Mouse (Mus musculus) kidney, embryonic 16.5 days (tissue): ENCODE measurements around the gene Asap2. TPM values are rescaled to one million over a fixed set of nuclear protein-coding genes. Genes with fewer than 3 reads are reported as not detected.

Source experiments
- ATAC-seq: fragments of 200-750 bp; cut with Nextera tagmentation; 2 replicates; pipeline ENCODE4 v1.8.0; 2017; ENCODE audit warnings: moderate TSS enrichment; ENCODE audit not compliant: low FRiP score, low TSS enrichment
- H3K27ac ChIP-seq: fragments of 300-500 bp; sonication (generic); 2 replicates; pipeline ENCODE4 v1.5.1; 2014; ENCODE audit warnings: low read length
- H3K27me3 ChIP-seq: fragments of 300-500 bp; sonication (generic); 2 replicates; pipeline ENCODE4 v1.6.1; 2014; ENCODE audit warnings: low read length, control low read depth, mixed read lengths; ENCODE audit not compliant: insufficient read depth
- H3K36me3 ChIP-seq: fragments of 300-500 bp; sonication (generic); 2 replicates; pipeline ENCODE4 v1.6.1; 2014; ENCODE audit warnings: low read length, control low read depth, mixed read lengths; ENCODE audit not compliant: insufficient read depth
- H3K4me1 ChIP-seq: fragments of 300-500 bp; sonication (generic); 2 replicates; pipeline ENCODE4 v1.6.1; 2014; ENCODE audit warnings: low read length, control low read depth, mixed read lengths; ENCODE audit not compliant: insufficient read depth
- H3K4me2 ChIP-seq: fragments of 300-500 bp; sonication (generic); replicated peaks from 2 replicates; pipeline ENCODE4 v1.6.1; 2014; ENCODE audit warnings: low read depth, low read length
- H3K4me3 ChIP-seq: fragments of 300-500 bp; sonication (generic); 2 replicates; pipeline ENCODE4 v1.5.1; 2014; ENCODE audit warnings: mild to moderate bottlenecking, low read length
- H3K9ac ChIP-seq: fragments of 300-500 bp; sonication (generic); replicated peaks from 2 replicates; pipeline ENCODE4 v1.6.1; 2014; ENCODE audit warnings: low read length
- H3K9me3 ChIP-seq: fragments of 300-500 bp; sonication (generic); 2 replicates; pipeline ENCODE4 v1.6.1; 2016; ENCODE audit warnings: low read length, control low read depth
- WGBS: fragments of 180-500 bp; shearing (Covaris S2); extraction: QIAGEN DNeasy Blood & Tissue Kit; methylation state at CpG from one replicate; pipeline ENCODE4 v1.1.7; 2014; 5-methylcytosine and 5-hydroxymethylcytosine counted together
- polyA plus RNA-seq: library from polyadenylated mRNA; unstranded; fragments of >200 nt; fragmentation: Nextera tagmentation; extraction: Ambion mirVana; gene quantifications from 2 replicates; pipeline ENCODE4 v1.2.1, GENCODE M21; 2015

Gene Asap2
- polyA plus RNA-seq, 1 experiment from 2014 or later, result 8.1 TPM

DNA sequence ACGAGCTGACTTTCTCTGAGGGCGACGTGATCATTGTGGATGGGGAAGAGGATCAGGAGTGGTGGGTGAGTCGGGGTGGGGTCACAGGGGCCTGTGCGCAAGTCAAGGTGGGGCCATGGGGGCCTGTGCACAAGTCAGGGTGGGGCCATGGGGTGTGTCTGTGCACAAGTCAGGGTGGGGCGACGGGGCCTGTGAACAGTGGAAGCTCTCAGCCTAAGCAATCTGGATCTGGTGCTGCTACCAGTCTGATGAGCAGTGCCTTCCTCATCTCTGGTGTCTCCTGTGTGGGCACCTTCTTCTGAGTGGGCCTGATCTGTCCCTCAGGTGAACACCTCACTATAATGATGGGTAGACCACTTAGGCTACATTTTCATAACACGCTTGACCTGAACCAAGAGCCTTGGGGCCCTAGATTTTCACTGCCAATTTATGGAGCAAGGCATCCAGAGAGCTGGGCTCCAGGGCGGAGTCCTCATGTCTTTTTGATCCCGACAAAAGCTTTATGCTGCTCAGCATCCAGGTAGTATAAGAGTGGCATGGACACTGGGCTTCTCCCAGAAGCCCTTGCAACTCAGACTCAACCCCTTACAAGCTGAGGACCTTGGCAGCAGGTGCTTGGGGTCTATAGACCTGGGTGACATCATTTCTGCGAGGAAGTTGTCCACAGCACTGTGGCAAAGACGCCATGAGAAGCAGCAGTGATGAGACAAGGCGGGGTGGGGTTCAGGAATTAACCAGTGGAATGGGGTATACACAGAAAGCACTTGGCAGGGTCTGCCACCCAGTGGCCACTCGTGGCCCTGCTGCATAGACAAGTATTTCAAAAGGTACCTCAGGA, 275.9 kb downstream of the Asap2 start:
- no peaks in the 10 kb centered on the region for H3K9me3 ChIP-seq
- no peak overlapping the region for H3K4me3 ChIP-seq
- ATAC-seq, result peak; percentile 74
- H3K4me2 ChIP-seq, result no peak overlapping the region
- peaks cover 5% of the 10 kb centered on the region for H3K4me1 ChIP-seq
- no peaks in the 10 kb centered on the region for H3K27me3 ChIP-seq
- no peak overlapping the region for H3K9ac ChIP-seq
- WGBS, result 78% methylated on average over 14 of the region's 14 CpGs
- H3K36me3 ChIP-seq, result peaks cover 54% of the 10 kb centered on the region
- no peak overlapping the region for H3K27ac ChIP-seq

DNA sequence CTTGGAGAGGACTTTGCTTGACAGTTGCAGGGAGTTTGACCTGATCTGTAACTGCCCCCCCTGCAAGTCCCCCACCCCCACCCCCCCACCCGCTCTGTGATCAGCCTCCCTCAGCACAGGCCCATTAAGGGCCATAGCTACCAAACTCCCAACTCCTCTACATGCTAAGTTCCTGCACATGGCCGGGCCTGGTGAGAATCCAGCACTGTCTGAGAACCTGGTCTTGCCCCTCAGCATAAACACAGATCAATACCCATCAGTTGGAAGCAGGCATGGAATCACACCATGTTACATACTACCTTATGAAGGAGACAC, 276.5 kb downstream of the Asap2 start:
- ATAC-seq, result no peak
- H3K27me3 ChIP-seq, result no peaks in the 10 kb centered on the region
- H3K4me2 ChIP-seq, result no peak overlapping the region
- H3K9me3 ChIP-seq, result no peaks in the 10 kb centered on the region
- H3K27ac ChIP-seq, result no peak overlapping the region
- H3K4me3 ChIP-seq, result no peak overlapping the region
- H3K36me3 ChIP-seq, result peaks cover 57% of the 10 kb centered on the region
- no peak overlapping the region for H3K9ac ChIP-seq
- peaks cover 5% of the 10 kb centered on the region for H3K4me1 ChIP-seq
- WGBS, result 87% methylated on average over 2 of the region's 2 CpGs

DNA sequence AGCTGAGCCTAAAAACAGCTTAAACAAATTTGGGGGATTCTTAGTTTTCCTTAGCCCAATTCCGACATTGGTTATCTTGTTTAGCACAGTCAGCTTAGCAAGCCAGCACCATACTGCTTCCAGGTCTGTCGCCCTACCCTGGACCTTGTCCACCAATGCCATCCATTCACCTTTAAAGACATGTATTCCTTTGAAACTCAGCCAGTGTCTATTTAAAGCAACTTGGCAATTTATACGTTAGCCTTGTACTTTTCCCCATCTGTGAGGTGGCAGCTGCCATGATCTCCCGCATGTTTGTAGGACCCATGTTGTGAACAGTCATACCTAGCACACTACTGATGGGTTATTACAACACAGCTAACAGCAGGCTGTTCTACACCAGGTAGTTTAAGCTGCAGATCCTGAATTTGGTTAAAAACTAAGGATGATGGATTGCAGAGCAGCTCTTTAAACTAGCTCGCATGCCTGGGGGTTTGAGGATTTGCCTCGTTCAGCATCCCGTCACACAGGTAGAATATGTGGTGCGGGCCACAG, 277.9 kb downstream of the Asap2 start:
- peaks cover 5% of the 10 kb centered on the region for H3K4me1 ChIP-seq
- no peaks in the 10 kb centered on the region for H3K27me3 ChIP-seq
- H3K4me2 ChIP-seq, result no peak overlapping the region
- 95% methylated on average over 8 of the region's 8 CpGs for WGBS
- ATAC-seq, result no peak
- H3K36me3 ChIP-seq, result peaks cover 54% of the 10 kb centered on the region
- H3K9ac ChIP-seq, result no peak overlapping the region
- H3K9me3 ChIP-seq, result no peaks in the 10 kb centered on the region
- no peak overlapping the region for H3K27ac ChIP-seq
- H3K4me3 ChIP-seq, result no peak overlapping the region

DNA sequence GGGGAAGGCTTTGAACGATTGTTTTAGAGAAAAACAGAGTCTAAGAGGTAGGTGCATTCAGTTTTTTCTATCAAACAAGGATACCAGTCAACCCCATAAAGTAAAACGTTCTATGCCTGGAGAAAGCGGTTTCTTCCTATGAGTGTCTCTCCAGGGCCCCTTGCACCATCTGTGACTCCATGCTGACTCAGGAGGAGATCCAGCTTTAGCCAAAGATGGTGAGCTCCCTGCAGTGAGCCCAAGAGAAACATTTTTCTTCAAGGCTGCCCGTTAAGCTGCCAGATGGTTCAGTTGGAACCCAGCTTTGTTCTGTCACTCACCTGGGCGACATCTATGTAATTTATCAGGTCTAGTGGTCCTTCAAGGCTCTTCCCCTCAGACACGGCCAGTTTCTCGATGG, 284.2 kb downstream of the Asap2 start:
- Histone ChIP-seq H3K9ac (no peak overlapping the region), H3K4me1 (no peaks in the 10 kb centered on the region), H3K27me3 (no peaks in the 10 kb centered on the region), H3K4me2 (no peak overlapping the region), H3K36me3 (peaks cover 25% of the 10 kb centered on the region), H3K9me3 (no peaks in the 10 kb centered on the region), H3K27ac (no peak overlapping the region), H3K4me3 (no peak overlapping the region)
- WGBS, result 84% methylated on average over 7 of the region's 7 CpGs
- no peak for ATAC-seq

DNA sequence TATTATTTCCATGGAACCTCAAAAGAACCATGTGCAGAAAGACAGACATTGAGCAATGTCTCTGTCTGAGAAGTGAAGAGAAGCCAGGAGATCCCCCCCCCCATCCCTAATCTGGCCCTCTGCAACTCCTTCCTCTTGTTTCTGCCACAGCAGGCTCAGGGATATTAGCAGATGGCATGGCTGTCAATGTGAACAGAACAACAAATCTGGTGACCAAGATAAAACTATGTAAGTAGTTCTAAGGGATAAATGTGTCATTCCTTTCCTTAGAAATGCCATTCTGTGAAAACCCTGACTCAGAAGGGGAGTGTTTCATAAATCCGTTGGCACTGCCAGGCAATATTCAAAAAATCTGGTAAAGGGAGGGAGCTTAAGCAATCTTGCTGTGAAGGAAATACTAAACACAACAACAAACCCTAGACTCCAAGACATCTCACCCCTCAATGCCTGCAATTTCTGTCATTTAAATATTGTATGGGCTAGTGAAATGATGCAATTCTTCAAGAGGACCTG, 287.1 kb downstream of the Asap2 start:
- WGBS, result 75% methylated on average over 1 of the region's 1 CpGs
- H3K9me3 ChIP-seq, result no peaks in the 10 kb centered on the region
- no peak for ATAC-seq
- no peak overlapping the region for H3K4me2 ChIP-seq
- H3K4me1 ChIP-seq, result no peaks in the 10 kb centered on the region
- H3K36me3 ChIP-seq, result peaks cover 8% of the 10 kb centered on the region; the same call in 1 of the 2 replicates
- H3K9ac ChIP-seq, result no peak overlapping the region
- H3K27me3 ChIP-seq, result no peaks in the 10 kb centered on the region
- no peak overlapping the region for H3K27ac ChIP-seq
- H3K4me3 ChIP-seq, result no peak overlapping the region

DNA sequence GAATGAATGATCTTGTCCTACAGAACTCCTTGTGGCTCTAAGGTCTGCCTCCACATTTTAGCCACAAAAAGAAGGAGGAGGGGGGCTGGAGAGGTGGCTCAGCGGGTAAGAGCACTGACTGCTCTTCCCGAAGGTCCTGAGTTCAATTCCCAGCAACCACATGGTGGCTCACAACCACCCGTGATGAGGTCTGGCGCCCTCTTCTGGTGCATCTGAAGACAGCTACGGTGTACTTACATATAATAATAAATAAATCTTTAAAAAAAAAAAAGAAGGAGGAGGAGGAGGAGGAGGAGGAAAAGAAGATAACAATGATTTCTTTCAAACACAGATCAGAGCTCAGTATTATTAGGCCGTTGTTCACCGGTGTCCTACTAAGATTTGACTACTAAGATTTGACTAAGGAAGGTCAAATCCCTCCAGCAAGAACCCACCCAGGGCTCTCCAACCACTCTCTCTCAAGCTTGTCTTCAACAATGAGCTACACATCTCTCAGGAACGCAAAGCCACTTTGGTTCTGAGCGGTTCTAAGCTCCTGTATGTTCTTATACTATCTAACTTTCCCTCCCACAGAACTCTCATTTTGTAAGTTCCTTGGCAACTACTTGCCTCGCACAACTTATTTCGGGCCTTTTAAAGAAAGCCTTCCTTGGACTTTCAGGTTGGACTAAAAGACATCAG, 294.6 kb downstream of the Asap2 start, which contains the start of gene Cpsf3:
TSS of gene Cpsf3 (plus strand) at position 631 of the 681 bp plus-strand sequence.
- Histone ChIP-seq H3K4me2 (peak within 1 kb of the TSS; percentile 85), H3K4me3 (peak within 1 kb of the TSS; percentile 76), H3K9ac (peak within 1 kb of the TSS; percentile 89), H3K27ac (peak within 1 kb of the TSS; percentile 88), H3K36me3 (no peaks in the 10 kb centered on the region), H3K4me1 (peaks cover 12% of the 10 kb centered on the region), H3K27me3 (no peaks in the 10 kb centered on the region), H3K9me3 (no peaks in the 10 kb centered on the region)
- 60% methylated on average over 11 of the region's 11 CpGs for WGBS
- no peak for ATAC-seq

DNA sequence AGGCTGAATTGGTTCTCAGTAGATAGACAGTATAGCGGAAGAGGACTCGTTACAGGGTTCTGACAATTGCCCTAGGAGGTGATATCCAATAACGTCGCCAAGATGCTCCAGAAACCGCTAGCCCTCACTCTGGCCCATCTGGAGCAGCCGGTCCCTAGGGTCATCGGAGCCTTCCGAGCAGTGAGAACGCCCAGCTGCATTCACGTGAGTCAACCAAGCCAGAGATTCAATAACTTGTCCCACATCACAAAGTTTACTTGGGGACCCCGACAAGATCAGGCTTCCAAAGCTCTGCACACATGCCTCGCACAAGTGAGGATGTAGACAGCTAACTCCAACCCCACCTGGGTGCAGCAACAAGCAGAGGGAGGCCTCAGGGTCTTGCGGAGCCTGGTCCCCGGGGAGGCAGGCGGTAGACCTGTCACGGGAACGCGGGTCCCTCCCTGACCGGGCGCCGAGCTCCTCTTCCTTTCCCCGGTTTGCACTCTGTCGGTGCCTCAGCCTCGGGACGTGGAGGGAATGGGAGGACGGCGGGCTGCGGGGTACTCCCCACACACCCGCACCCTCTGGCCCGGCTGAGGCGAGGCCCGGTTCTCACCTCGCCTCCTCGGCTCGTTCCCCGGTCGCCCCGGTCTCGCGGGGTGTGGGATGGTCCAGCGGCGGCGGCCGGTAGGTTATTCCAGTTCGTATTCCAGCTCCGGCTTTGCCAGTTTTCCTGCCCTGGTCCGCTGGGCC, 295.4 kb downstream of the Asap2 start:
- peaks cover 12% of the 10 kb centered on the region for H3K4me1 ChIP-seq
- peak overlapping the region; percentile 83 for H3K27ac ChIP-seq
- WGBS, result under 1% methylated on average over 47 of the region's 47 CpGs
- H3K4me3 ChIP-seq, result peak overlapping the region; percentile 76
- peak overlapping the region; percentile 89 for H3K9ac ChIP-seq
- peaks cover 3% of the 10 kb centered on the region; the same call in 1 of the 2 replicates for H3K36me3 ChIP-seq
- no peaks in the 10 kb centered on the region for H3K9me3 ChIP-seq
- peak overlapping the region; percentile 85 for H3K4me2 ChIP-seq
- ATAC-seq, result peak; percentile 88
- no peaks in the 10 kb centered on the region for H3K27me3 ChIP-seq

DNA sequence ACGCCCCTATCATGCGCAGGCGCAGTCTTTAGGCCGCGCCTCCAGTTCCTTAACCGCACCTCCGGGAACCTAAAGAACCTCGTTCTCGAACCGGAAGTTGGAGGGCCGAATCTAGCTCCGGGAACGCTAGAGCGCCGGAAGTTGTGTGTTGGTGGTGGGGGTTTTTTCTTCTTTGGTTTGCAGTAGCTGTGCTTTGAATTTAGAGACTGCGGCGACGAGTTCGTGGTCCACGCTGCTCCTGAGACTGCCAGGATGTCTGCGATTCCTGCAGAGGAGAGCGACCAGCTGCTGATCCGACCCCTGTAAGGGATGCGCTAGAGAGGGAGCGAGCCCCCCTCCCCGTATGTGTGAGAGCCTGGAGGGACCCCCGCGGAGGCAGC, 296.0 kb downstream of the Asap2 start, which contains the start of gene Itgb1bp1:
TSS of gene Itgb1bp1 (minus strand) at position 42 of the 380 bp plus-strand sequence.
- 0% methylated on average over 28 of the region's 28 CpGs for WGBS
- H3K4me1 ChIP-seq, result peaks cover 12% of the 10 kb centered on the region
- ATAC-seq, result peak; percentile 97

More for the DNA sequence above, 296.0 kb downstream of the Asap2 start, which contains the start of gene Itgb1bp1:
- Histone ChIP-seq H3K27me3 (no peaks in the 10 kb centered on the region), H3K4me3 (peak within 1 kb of the TSS; percentile 76), H3K4me2 (peak within 1 kb of the TSS; percentile 85), H3K9ac (peak within 1 kb of the TSS; percentile 89), H3K27ac (peak within 1 kb of the TSS; percentile 88), H3K36me3 (peaks cover 5% of the 10 kb centered on the region), H3K9me3 (no peaks in the 10 kb centered on the region)
